Mouse (Mus musculus) forebrain, embryonic 11.5 days (tissue): ENCODE results near the gene Iqsec1. TPM values are rescaled to one million over a fixed set of nuclear protein-coding genes. Genes with fewer than 3 reads are reported as not detected.

Experiments
- ATAC-seq: fragments of 200-750 bp; cut with Nextera tagmentation; replicated peaks from 2 replicates; pipeline ENCODE4 v1.8.0; 2017; ENCODE audit warnings: moderate TSS enrichment; ENCODE audit not compliant: low FRiP score
- DNase-seq: peaks from one replicate; pipeline ENCODE4 v3.0.0-alpha.2; 2017; ENCODE audit warnings: low spot score
- H3K27ac ChIP-seq: fragments of 300-500 bp; sonication (generic); 2 replicates; pipeline ENCODE4 v1.5.1; 2014; ENCODE audit warnings: low read depth, low read length
- H3K27me3 ChIP-seq: fragments of 300-500 bp; sonication (generic); 2 replicates; pipeline ENCODE4 v1.6.1; 2014; ENCODE audit warnings: mild to moderate bottlenecking, low read length, mixed read lengths; ENCODE audit not compliant: control insufficient read depth, insufficient read depth
- H3K36me3 ChIP-seq: fragments of 300-500 bp; sonication (generic); 2 replicates; pipeline ENCODE4 v1.6.1; 2014; ENCODE audit warnings: mild to moderate bottlenecking, low read length, moderate library complexity, mixed read lengths; ENCODE audit not compliant: control insufficient read depth, insufficient read depth
- H3K4me1 ChIP-seq: fragments of 300-500 bp; sonication (generic); replicated peaks from 2 replicates; pipeline ENCODE4 v1.6.1; 2014; ENCODE audit warnings: low read length, mixed read lengths; ENCODE audit not compliant: control insufficient read depth, insufficient read depth
- H3K4me2 ChIP-seq: fragments of 300-500 bp; sonication (generic); 2 replicates; pipeline ENCODE4 v1.6.1; 2014; ENCODE audit warnings: low read depth, mild to moderate bottlenecking, low read length, moderate library complexity, mixed read lengths; ENCODE audit not compliant: severe bottlenecking
- H3K4me3 ChIP-seq: fragments of 300-500 bp; sonication (generic); 2 replicates; pipeline ENCODE4 v1.5.1; 2014; ENCODE audit warnings: low read depth, low read length
- H3K9ac ChIP-seq: fragments of 300-500 bp; sonication (generic); 2 replicates; pipeline ENCODE4 v1.6.1; 2014; ENCODE audit warnings: low read length
- H3K9me3 ChIP-seq: fragments of 300-500 bp; sonication (generic); 2 replicates; pipeline ENCODE4 v1.6.1; 2016; ENCODE audit warnings: low read length, mixed read lengths; ENCODE audit not compliant: control insufficient read depth
- WGBS: fragments of 180-500 bp; shearing (Covaris S2); extraction: QIAGEN DNeasy Blood & Tissue Kit; methylation state at CpG from one replicate; pipeline ENCODE4 v1.1.7; 2014; 5-methylcytosine and 5-hydroxymethylcytosine counted together
- polyA plus RNA-seq: library from polyadenylated mRNA; unstranded; fragments of >200 nt; fragmentation: Nextera tagmentation; extraction: Ambion mirVana; gene quantifications from 2 replicates; pipeline ENCODE4 v1.2.1, GENCODE M21; 2014

Gene Iqsec1
- polyA plus RNA-seq, 1 experiment from 2014 or later: 15.0 TPM

- ATAC-seq (no peak), DNase-seq (no peak)
- no peaks in the 10 kb centered on the region for H3K36me3 ChIP-seq
- WGBS: 82% methylated on average over 6 of the region's 6 CpGs
- no peak overlapping the region for H3K9ac ChIP-seq
- no peak overlapping the region for H3K4me2 ChIP-seq
- no peaks in the 10 kb centered on the region for H3K27me3 ChIP-seq
- no peaks in the 10 kb centered on the region for H3K9me3 ChIP-seq
- H3K27ac ChIP-seq: no peak overlapping the region
- H3K4me1 ChIP-seq: no peaks in the 10 kb centered on the region
- H3K4me3 ChIP-seq: no peak overlapping the region
Measured at GRCm38 (mm10) chr6:90621584-90621890, 366.9 kb downstream of the Iqsec1 start.

GRCm38 (mm10) chr6:90620791-90621583 is 367.5 kb downstream of the Iqsec1 start:
- no peak overlapping the region for H3K9ac ChIP-seq
- H3K9me3 ChIP-seq: no peaks in the 10 kb centered on the region
- no peak for DNase-seq
- no peak overlapping the region for H3K4me3 ChIP-seq
- no peaks in the 10 kb centered on the region for H3K27me3 ChIP-seq
- ATAC-seq: no peak
- no peaks in the 10 kb centered on the region for H3K4me1 ChIP-seq
- no peaks in the 10 kb centered on the region for H3K36me3 ChIP-seq
- 42% methylated on average over 9 of the region's 9 CpGs for WGBS
- H3K27ac ChIP-seq: no peak overlapping the region
- no peak overlapping the region for H3K4me2 ChIP-seq

- H3K4me2 ChIP-seq: no peak overlapping the region
- ATAC-seq: no peak
- no peaks in the 10 kb centered on the region for H3K27me3 ChIP-seq
- no peak overlapping the region for H3K4me3 ChIP-seq
- H3K9me3 ChIP-seq: no peaks in the 10 kb centered on the region
- WGBS: 71% methylated on average over 5 of the region's 5 CpGs
- H3K9ac ChIP-seq: no peak overlapping the region
- H3K27ac ChIP-seq: no peak overlapping the region
- no peaks in the 10 kb centered on the region for H3K4me1 ChIP-seq
- DNase-seq: no peak
- no peaks in the 10 kb centered on the region for H3K36me3 ChIP-seq
Measured at GRCm38 (mm10) chr6:90619936-90620335, 368.5 kb downstream of the Iqsec1 start.

GRCm38 (mm10) chr6:90618821-90619636 is 369.5 kb downstream of the Iqsec1 start:
- WGBS: 83% methylated on average over 19 of the region's 19 CpGs
- no peaks in the 10 kb centered on the region for H3K9me3 ChIP-seq
- no peak for DNase-seq
- H3K4me2 ChIP-seq: no peak overlapping the region
- no peak overlapping the region for H3K27ac ChIP-seq
- no peaks in the 10 kb centered on the region for H3K4me1 ChIP-seq
- H3K4me3 ChIP-seq: no peak overlapping the region
- no peak overlapping the region for H3K9ac ChIP-seq
- ATAC-seq: no peak
- H3K27me3 ChIP-seq: no peaks in the 10 kb centered on the region
- H3K36me3 ChIP-seq: no peaks in the 10 kb centered on the region

GRCm38 (mm10) chr6:90618274-90618673 is 370.2 kb downstream of the Iqsec1 start:
- Histone ChIP-seq H3K27me3 (no peaks in the 10 kb centered on the region), H3K9me3 (no peaks in the 10 kb centered on the region), H3K4me2 (no peak overlapping the region), H3K36me3 (no peaks in the 10 kb centered on the region), H3K9ac (no peak overlapping the region), H3K4me3 (no peak overlapping the region), H3K27ac (no peak overlapping the region), H3K4me1 (no peaks in the 10 kb centered on the region)
- WGBS: 74% methylated on average over 4 of the region's 4 CpGs
- ATAC-seq: no peak
- no peak for DNase-seq

- WGBS: 89% methylated on average over 6 of the region's 6 CpGs
- ATAC-seq: no peak
- Histone ChIP-seq H3K36me3 (no peaks in the 10 kb centered on the region), H3K27ac (no peak overlapping the region), H3K4me1 (no peaks in the 10 kb centered on the region), H3K9me3 (no peaks in the 10 kb centered on the region), H3K4me2 (no peak overlapping the region), H3K4me3 (no peak overlapping the region), H3K9ac (no peak overlapping the region), H3K27me3 (no peaks in the 10 kb centered on the region)
- DNase-seq: no peak
Measured at GRCm38 (mm10) chr6:90616481-90616880, 372.0 kb downstream of the Iqsec1 start.

GRCm38 (mm10) chr6:90615991-90616390 is 372.5 kb downstream of the Iqsec1 start:
- H3K4me2 ChIP-seq: no peak overlapping the region
- no peaks in the 10 kb centered on the region for H3K27me3 ChIP-seq
- no peaks in the 10 kb centered on the region for H3K4me1 ChIP-seq
- no peak overlapping the region for H3K9ac ChIP-seq
- DNase-seq: no peak
- H3K36me3 ChIP-seq: no peaks in the 10 kb centered on the region
- no peak overlapping the region for H3K4me3 ChIP-seq
- no peaks in the 10 kb centered on the region for H3K9me3 ChIP-seq
- H3K27ac ChIP-seq: no peak overlapping the region
- ATAC-seq: no peak
- WGBS: 86% methylated on average over 6 of the region's 6 CpGs

GRCm38 (mm10) chr6:90615362-90615761 is 373.1 kb downstream of the Iqsec1 start:
- Histone ChIP-seq H3K9ac (no peak overlapping the region), H3K4me1 (no peaks in the 10 kb centered on the region), H3K4me2 (no peak overlapping the region), H3K27ac (no peak overlapping the region), H3K27me3 (no peaks in the 10 kb centered on the region), H3K4me3 (no peak overlapping the region), H3K9me3 (no peaks in the 10 kb centered on the region), H3K36me3 (no peaks in the 10 kb centered on the region)
- no peak for DNase-seq
- WGBS: 81% methylated on average over 7 of the region's 7 CpGs
- ATAC-seq: no peak
